9 mouse cellular contexts compared by ENCODE assay signal in genomic region chr7:127912938-127913337, GRCm38 (mm10). TPM values are rescaled to one million over a fixed set of nuclear protein-coding genes. Genes with fewer than 3 reads are reported as not detected.
A peak's percentile ranks its signal among the peaks of the same experiment; 100 is the strongest.
DNase-seq lines count a peak whose midpoint lies in the region; ATAC-seq and TF ChIP-seq lines count a peak whose summit lies in the region.
"Had no signal": no experiment of that assay in that cellular context is flagged by ENCODE, and none has a peak within 500 bp of the region (broad histone marks: within the 10 kb centered on the region; RNA-seq: fewer than 3 reads in every experiment).

No protein-coding gene starts in this region.

- peak overlapping the region; percentile 77 for H3K9ac ChIP-seq in embryonic facial prominence, embryonic 12.5 days
- H3K9ac ChIP-seq in intestine, embryonic 15.5 days = peak overlapping the region; percentile 80
- H3K9ac ChIP-seq in neural tube, embryonic 12.5 days = peak overlapping the region; percentile 81

- peak overlapping the region; percentile 66 for H3K4me2 ChIP-seq in embryonic facial prominence, embryonic 12.5 days (replicated peaks)
- H3K4me2 ChIP-seq in intestine, embryonic 15.5 days (replicated peaks) = peak overlapping the region; percentile 66
- peak overlapping the region; percentile 78 for H3K4me2 ChIP-seq in neural tube, embryonic 12.5 days (replicated peaks)

- H3K36me3 ChIP-seq in embryonic facial prominence, embryonic 12.5 days = peaks cover 45% of the 10 kb centered on the region
- H3K36me3 ChIP-seq in intestine, embryonic 15.5 days = peaks cover 20% of the 10 kb centered on the region
- peaks cover 36% of the 10 kb centered on the region for H3K36me3 ChIP-seq in neural tube, embryonic 12.5 days

- no peak for ATAC-seq in embryonic facial prominence, embryonic 12.5 days (ENCODE audit: insufficient number of reproducible peaks, insufficient read depth, low FRiP score, low TSS enrichment)
- ATAC-seq in intestine, embryonic 15.5 days = no peak
- no peak for ATAC-seq in neural tube, embryonic 12.5 days (ENCODE audit: low FRiP score, low read depth)
- ATAC-seq in CD4-positive, CD25-positive, alpha-beta regulatory T cell, adult 4 months = no peak

- no peaks in the 10 kb centered on the region for H3K9me3 ChIP-seq in embryonic facial prominence, embryonic 12.5 days
- no peaks in the 10 kb centered on the region for H3K9me3 ChIP-seq in intestine, embryonic 15.5 days
- H3K9me3 ChIP-seq in neural tube, embryonic 12.5 days = no peaks in the 10 kb centered on the region

- peak overlapping the region; percentile 91 for H3K4me3 ChIP-seq in layer of hippocampus, adult 2 months
- peak overlapping the region; percentile 75 for H3K4me3 ChIP-seq in embryonic facial prominence, embryonic 12.5 days
- peak overlapping the region; percentile 75 for H3K4me3 ChIP-seq in intestine, embryonic 15.5 days (replicated peaks)
- H3K4me3 ChIP-seq in neural tube, embryonic 12.5 days = peak overlapping the region; percentile 95

- WGBS in embryonic facial prominence, embryonic 12.5 days = 28% methylated on average over 4 of the region's 4 CpGs
- WGBS in intestine, embryonic 15.5 days = 15% methylated on average over 4 of the region's 4 CpGs
- 34% methylated on average over 4 of the region's 4 CpGs for WGBS in neural tube, embryonic 12.5 days

- TF ChIP-seq CTCF in layer of hippocampus, adult 2 months (conservative IDR thresholded peaks at IDR 0.05) = no peak

- H3K27me3 ChIP-seq in embryonic facial prominence, embryonic 12.5 days = no peaks in the 10 kb centered on the region
- H3K27me3 ChIP-seq in intestine, embryonic 15.5 days (replicated peaks) = no peaks in the 10 kb centered on the region
- no peaks in the 10 kb centered on the region for H3K27me3 ChIP-seq in neural tube, embryonic 12.5 days (replicated peaks)

- H3K4me1 ChIP-seq in embryonic facial prominence, embryonic 12.5 days = peaks cover 7% of the 10 kb centered on the region; the same call in 1 of the 2 replicates
- H3K4me1 ChIP-seq in intestine, embryonic 15.5 days (replicated peaks) = 0 out of 2 replicates have a peak, but pooled peaks cover 6% of the 10 kb centered on the region
- H3K4me1 ChIP-seq in neural tube, embryonic 12.5 days = peaks cover 5% of the 10 kb centered on the region

- DNase-seq in layer of hippocampus, adult 2 months (ENCODE audit: low spot score in 2 of 2) = no peak
- DNase-seq in layer of hippocampus, postnatal 10 days (ENCODE audit: low spot score in 2 of 2) = no peak
- no peak for DNase-seq in adipocyte (ENCODE audit: low spot score)
- no peak for DNase-seq in cerebellum, adult 8-10 months

- H3K27ac ChIP-seq in layer of hippocampus, adult 2 months = peak overlapping the region; percentile 97; the same call in 1 of the 2 replicates
- no peak overlapping the region for H3K27ac ChIP-seq in embryonic facial prominence, embryonic 12.5 days
- H3K27ac ChIP-seq in intestine, embryonic 15.5 days = peak overlapping the region; percentile 80; the same call in 1 of the 2 replicates
- no peak overlapping the region for H3K27ac ChIP-seq in neural tube, embryonic 12.5 days

RNA-seq across cellular contexts. Expression of gene Kat8, which starts 0.6 kb away (rescaled TPM):
- 10 to 100 TPM; 31.7 to 34.3 TPM for total RNA-seq in layer of hippocampus, adult 2 months (2021)
- 10 to 100 TPM; 25.8 to 28.2 TPM for total RNA-seq in layer of hippocampus, postnatal 10 days (2021)
- 50.9 and 53.7 TPM in 2 replicates for polyA plus RNA-seq in embryonic facial prominence, embryonic 12.5 days (2016; fragmentation: Nextera tagmentation; extraction: Ambion mirVana)
- 31.7 and 32.3 TPM in 2 replicates for polyA plus RNA-seq in intestine, embryonic 15.5 days (2015; fragmentation: Nextera tagmentation; extraction: Ambion mirVana)
- 50.9 and 51.0 TPM in 2 replicates for polyA plus RNA-seq in neural tube, embryonic 12.5 days (2016; fragmentation: Nextera tagmentation; extraction: Ambion mirVana)
- polyA plus RNA-seq in CD4-positive, CD25-positive, alpha-beta regulatory T cell, adult 4 months (2017; shearing (Covaris generic)) = 10 to 100 TPM; 39.8 to 41.9 TPM

RNA-seq across cellular contexts. Expression of gene Bckdk, which starts 9.1 kb away (rescaled TPM):
- total RNA-seq in layer of hippocampus, adult 2 months (2021) = 10 to 100 TPM; 36.9 to 41.7 TPM
- 10 to 100 TPM; 45.9 to 48.6 TPM for total RNA-seq in layer of hippocampus, postnatal 10 days (2021)
- polyA plus RNA-seq in embryonic facial prominence, embryonic 12.5 days (2016; fragmentation: Nextera tagmentation; extraction: Ambion mirVana) = 86.9 and 88.2 TPM in 2 replicates
- 158 and 180 TPM in 2 replicates for polyA plus RNA-seq in intestine, embryonic 15.5 days (2015; fragmentation: Nextera tagmentation; extraction: Ambion mirVana)
- 74.1 and 79.1 TPM in 2 replicates for polyA plus RNA-seq in neural tube, embryonic 12.5 days (2016; fragmentation: Nextera tagmentation; extraction: Ambion mirVana)
- polyA plus RNA-seq in CD4-positive, CD25-positive, alpha-beta regulatory T cell, adult 4 months (2017; shearing (Covaris generic)) = 100 to 1,000 TPM in 1 of 2 experiments, 10 to 100 TPM in 1; 59.0 to 108 TPM

RNA-seq across cellular contexts. Expression of gene Prss8, which starts 17.0 kb away (rescaled TPM):
- total RNA-seq in layer of hippocampus, adult 2 months (2021) = under 1 TPM; 0.20 to 0.66 TPM
- 1 to 10 TPM; 1.7 to 1.8 TPM for total RNA-seq in layer of hippocampus, postnatal 10 days (2021)
- 8.3 and 8.4 TPM in 2 replicates for polyA plus RNA-seq in embryonic facial prominence, embryonic 12.5 days (2016; fragmentation: Nextera tagmentation; extraction: Ambion mirVana)
- 58.5 and 67.5 TPM in 2 replicates for polyA plus RNA-seq in intestine, embryonic 15.5 days (2015; fragmentation: Nextera tagmentation; extraction: Ambion mirVana)
- polyA plus RNA-seq in neural tube, embryonic 12.5 days (2016; fragmentation: Nextera tagmentation; extraction: Ambion mirVana) = 0.58 and 1.1 TPM in 2 replicates
- polyA plus RNA-seq in CD4-positive, CD25-positive, alpha-beta regulatory T cell, adult 4 months (2017; shearing (Covaris generic)) = not detected
- total RNA-seq: hematopoietic stem cell, adult 5-6 weeks had no signal

RNA-seq across cellular contexts. Expression of gene Vkorc1, which starts 17.5 kb away (rescaled TPM):
- total RNA-seq in layer of hippocampus, adult 2 months (2021) = 10 to 100 TPM; 26.3 to 26.6 TPM
- total RNA-seq in layer of hippocampus, postnatal 10 days (2021) = 10 to 100 TPM; 25.0 to 26.3 TPM
- 88.6 and 93.5 TPM in 2 replicates for polyA plus RNA-seq in embryonic facial prominence, embryonic 12.5 days (2016; fragmentation: Nextera tagmentation; extraction: Ambion mirVana)
- polyA plus RNA-seq in intestine, embryonic 15.5 days (2015; fragmentation: Nextera tagmentation; extraction: Ambion mirVana) = 203 and 241 TPM in 2 replicates
- polyA plus RNA-seq in neural tube, embryonic 12.5 days (2016; fragmentation: Nextera tagmentation; extraction: Ambion mirVana) = 55.2 and 57.5 TPM in 2 replicates
- 10 to 100 TPM; 43.3 to 58.0 TPM for polyA plus RNA-seq in CD4-positive, CD25-positive, alpha-beta regulatory T cell, adult 4 months (2017; shearing (Covaris generic))

RNA-seq across cellular contexts. Expression of gene Gm21974, which starts 17.7 kb away (rescaled TPM):
- not detected for total RNA-seq in layer of hippocampus, adult 2 months (2021)
- not detected for total RNA-seq in layer of hippocampus, postnatal 10 days (2021)
- polyA plus RNA-seq in embryonic facial prominence, embryonic 12.5 days (2016; fragmentation: Nextera tagmentation; extraction: Ambion mirVana) = not detected in 2 replicates
- polyA plus RNA-seq in intestine, embryonic 15.5 days (2015; fragmentation: Nextera tagmentation; extraction: Ambion mirVana) = not detected in 2 replicates
- polyA plus RNA-seq in neural tube, embryonic 12.5 days (2016; fragmentation: Nextera tagmentation; extraction: Ambion mirVana) = not detected in 2 replicates
- not detected for polyA plus RNA-seq in CD4-positive, CD25-positive, alpha-beta regulatory T cell, adult 4 months (2017; shearing (Covaris generic))
- total RNA-seq: hematopoietic stem cell, adult 5-6 weeks had no signal

Comparison
In these comparisons a context has a peak if more than half of its experiments do, and no peak if none do; other contexts are left out.
1. H3K27ac ChIP-seq: peak in layer of hippocampus, adult 2 months (single experiment) and intestine, embryonic 15.5 days (single experiment); none in embryonic facial prominence, embryonic 12.5 days (single experiment) and neural tube, embryonic 12.5 days (single experiment).
2. Peak in every context shown above with its lines, with median percentiles within 50 percentile points of each other: H3K4me3 ChIP-seq, H3K4me2 ChIP-seq and H3K9ac ChIP-seq.